Mouse (Mus musculus) spleen, postnatal 4 days (tissue): ENCODE data around the gene Inpp4a.
A peak's percentile ranks its signal among the peaks of the same experiment; 100 is the strongest.

Experiments used
- DNase-seq, 2 experiments: peaks; one replicate each; pipeline ENCODE4 v3.0.0; 2022; ENCODE audit warnings: low spot score in 2 of 2

Gene Inpp4a

DNA sequence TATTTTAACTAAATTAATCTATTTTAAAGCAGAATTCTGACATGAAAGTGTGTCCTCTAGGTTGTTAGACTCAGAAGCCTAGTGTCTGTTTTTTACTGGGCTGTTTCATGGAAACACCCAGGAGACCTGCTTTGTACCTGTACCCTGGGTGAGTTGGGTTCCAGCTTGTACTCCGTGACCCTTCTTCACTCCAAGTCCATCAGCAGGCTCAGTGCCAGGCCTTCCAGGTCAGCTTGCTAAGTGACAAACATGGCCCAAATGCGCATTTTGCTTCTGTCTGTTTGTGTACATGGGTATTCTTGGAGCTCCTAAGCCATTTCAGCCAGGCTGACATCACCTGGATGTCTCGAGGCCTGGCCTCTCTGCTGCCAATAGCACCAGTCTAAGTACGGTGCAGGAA lies 23.5 kb downstream of the Inpp4a start:
- DNase-seq = no peak

DNA sequence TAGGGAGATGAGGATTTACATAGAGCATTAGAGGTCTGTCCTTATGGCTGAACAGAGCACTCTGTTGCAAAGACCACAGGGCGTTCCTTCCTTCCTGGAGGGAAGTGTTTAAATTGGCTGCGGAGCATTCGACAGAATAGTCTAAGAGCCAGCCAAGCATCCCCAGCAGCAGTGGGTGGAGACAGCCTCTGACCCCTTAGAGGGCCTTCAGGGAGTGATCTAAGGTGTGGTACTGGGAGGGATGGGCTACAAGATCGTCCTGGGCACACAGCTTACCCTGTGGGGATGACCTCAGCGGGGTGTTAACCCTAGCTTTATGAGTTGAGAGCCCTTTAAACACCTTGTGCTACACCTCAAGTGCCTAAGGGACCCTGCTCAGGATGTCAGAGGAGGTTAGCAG lies 24.9 kb downstream of the Inpp4a start:
- DNase-seq = no peak

DNA sequence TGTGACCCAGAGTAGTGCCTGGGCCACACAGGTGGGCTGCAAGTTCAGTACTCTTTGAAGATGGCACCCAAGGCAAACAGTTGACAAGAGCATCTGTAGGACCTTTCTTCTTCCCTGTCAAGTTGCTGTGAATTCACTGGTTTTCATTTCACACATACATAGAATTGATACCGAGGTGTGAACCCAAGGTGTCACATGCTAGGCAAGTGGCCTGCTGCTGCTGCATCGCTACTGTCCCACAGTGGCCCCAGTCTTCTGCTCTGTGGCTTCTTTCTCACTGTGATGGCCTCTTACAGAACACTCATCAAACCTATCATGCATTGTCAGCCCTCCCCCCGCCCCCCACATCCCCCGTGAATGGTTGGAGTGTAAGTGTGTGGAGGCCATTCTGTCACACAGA lies 27.6 kb downstream of the Inpp4a start:
- DNase-seq = no peak

DNA sequence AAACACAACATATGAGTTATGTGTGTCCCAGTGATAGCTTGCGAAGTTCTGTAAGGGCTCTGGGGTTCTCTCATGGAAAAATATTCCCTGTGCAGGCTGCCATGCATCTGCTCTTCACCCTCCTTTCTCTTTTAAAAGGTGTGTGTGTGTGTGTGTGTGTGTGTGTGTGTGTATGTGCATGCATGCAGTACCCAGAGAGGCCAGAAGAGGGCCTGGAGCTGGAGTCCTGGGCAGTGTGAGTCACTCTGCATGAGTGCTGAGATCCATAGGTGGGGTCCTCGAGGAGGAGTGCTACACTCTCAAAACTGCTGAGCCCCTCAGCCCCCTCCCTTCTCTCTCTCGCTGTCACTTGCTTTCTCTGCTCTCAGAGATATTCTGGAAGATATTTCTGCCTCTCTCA lies 29.5 kb downstream of the Inpp4a start:
- no peak for DNase-seq

DNA sequence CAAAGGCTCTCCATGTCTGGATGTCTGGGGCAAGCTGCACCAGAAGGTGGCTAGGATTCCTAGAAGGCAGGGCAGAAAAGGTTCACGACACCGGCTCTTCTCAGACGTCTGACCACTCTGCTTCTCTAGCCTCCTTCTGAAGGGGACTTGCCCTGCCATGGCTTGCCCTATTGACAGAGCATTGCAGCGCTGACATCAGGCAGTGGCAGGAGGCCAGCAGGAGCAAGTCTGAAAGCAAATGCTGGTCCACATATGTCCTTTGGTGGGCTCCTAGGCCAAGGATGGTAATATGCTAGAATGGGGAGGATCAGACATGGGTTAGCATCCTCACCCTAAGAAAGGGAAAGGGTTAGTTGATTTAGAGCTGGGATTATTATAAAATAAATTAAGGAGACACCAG lies 30.2 kb downstream of the Inpp4a start:
- DNase-seq = no peak

DNA sequence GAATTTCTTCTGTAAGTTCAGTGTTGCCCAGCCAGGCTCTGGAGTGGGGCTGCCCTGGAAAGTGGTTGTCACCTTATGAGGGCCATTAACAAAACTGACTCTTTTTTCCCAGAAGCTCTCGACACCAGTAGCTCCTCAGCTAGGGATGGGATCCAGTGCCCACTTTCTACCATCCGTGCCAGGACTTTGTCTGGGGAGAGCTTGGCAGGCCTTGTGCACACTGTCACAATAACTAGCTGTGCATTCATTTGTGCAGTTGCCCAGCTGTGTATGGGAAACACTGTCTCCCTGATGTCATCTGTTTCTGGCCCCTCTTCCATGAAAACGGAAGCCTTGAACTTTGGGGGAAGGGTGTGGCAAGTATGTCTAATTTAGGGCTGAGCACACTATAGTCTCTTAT lies 33.1 kb downstream of the Inpp4a start:
- DNase-seq = no peak

DNA sequence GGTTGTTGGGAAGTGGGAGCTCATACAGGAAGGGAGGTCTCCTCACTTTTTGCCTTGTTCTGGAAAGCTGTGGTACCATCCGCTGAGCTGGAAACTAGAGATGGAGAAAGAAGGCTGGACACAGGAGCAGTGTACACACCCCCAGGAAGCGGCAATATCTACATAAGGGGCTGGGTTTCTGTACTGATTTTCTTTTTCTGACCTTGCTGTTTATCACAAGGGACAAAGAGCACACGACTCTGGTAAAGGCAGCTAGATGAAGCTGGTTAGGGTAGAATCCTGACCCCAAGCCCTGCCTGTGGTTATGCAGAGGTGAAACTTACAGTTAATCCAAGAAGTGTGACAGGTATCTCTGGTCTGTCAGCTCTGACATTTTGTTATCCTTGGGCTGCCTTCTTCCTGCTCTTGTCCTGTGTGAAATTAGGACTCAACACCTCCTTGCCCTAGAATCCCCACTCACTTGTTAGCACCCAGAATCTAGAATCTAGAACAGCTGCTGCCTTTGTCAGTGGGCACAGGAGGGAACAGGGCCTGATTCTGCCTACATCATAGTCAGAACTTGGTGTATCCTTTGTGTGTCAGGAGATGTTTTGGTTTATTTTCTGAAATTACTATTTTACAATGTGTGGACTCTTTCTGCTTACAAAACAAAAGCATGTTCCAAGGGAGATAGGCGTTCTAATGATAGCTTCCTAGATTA lies 34.2 kb downstream of the Inpp4a start:
- DNase-seq = no peak

DNA sequence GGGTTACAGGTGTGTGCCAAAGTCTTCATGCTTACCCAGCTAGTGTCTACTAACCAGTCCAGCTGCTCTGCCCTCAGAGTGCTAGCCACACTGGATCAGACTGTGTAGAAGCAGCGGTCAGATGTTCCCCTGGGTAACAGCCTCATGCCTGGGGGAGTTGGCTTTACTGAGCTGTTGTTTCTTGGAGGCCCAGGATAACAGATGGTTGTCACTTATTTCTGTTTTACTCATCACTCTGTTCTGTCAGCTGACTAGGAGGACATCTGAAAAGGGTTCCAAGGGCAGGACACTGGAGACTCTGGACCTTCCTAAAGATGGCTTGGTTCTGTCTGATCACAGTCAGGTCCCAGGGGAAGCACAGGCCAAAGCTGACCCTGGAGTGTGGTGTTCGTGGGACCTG lies 36.4 kb downstream of the Inpp4a start:
- DNase-seq = no peak

DNA sequence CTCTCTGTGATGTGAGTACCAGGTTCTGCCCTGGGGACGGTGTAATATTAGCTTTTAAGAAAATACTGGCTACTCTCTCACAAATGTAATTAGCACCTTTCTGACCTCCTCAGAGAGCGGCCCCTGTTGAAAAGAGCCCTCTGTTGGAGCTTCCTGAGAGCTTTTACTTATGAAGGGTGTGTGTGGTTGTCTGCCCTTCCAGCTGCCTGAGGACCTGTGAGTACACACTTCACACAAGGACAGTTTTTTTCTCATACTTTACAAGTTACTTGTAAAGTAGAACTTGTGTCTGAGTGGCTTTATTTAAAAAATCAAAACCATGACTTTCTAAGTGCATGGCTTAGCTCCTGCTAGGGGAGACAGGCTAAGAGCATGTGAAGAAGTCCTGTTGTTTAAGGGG lies 37.1 kb downstream of the Inpp4a start:
- no peak for DNase-seq

DNA sequence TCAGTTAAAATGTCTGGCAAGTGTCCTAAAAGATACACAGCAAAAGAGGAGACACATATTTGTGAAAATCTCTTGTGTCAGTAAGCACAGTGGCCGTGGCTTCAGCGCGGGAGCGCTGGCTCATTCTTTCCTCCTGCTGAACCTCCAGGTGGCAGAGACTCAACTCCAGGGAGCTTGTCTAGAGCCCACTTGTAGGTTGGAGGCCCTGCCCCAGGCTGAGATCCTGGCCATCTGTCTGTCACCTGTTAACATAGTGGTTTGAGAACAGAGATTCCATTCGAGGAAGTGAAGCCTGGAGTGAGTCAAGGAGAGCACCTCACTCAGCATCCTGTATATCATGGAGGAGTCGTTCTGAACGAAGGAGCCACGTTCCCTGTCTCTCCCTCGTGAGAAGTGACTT lies 37.6 kb downstream of the Inpp4a start:
- no peak for DNase-seq

DNA sequence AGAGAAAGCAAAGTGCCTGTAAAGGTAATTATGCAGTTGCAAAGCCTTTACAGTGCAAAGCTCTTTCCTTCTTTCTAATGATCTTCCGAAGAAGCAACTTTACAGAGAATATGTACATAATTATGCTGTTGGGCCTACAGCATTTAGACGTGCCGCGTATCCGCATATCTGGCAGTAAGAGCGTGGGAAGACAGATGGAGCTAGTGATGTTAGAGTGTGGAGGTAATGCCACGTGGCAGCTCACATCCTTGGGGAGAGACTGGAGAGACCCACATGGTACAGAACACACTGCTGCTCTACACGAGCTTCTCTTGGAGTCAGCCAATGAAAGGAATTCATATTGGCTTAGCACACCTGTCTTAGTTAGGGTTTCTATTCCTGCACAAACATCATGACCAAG lies 39.5 kb downstream of the Inpp4a start:
- DNase-seq = no peak

DNA sequence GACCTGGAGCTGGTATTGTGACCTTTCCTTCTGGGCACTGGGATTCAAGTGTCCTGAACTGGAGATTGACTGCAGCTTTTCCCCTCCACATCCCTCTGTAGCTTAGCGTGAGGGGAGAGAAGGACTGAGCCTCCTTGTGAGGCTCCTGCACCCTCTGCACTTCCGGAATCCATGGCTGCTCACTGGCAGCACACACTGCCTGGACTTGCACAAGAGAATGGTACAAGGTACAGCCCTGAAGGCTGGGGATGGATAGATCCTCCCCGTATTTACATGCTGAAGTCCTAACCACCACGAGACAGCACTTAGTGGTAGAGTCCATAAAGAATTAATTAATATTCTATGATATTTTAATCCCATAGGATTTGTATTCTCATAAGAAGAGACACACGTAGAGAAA lies 41.7 kb downstream of the Inpp4a start:
- no peak for DNase-seq

DNA sequence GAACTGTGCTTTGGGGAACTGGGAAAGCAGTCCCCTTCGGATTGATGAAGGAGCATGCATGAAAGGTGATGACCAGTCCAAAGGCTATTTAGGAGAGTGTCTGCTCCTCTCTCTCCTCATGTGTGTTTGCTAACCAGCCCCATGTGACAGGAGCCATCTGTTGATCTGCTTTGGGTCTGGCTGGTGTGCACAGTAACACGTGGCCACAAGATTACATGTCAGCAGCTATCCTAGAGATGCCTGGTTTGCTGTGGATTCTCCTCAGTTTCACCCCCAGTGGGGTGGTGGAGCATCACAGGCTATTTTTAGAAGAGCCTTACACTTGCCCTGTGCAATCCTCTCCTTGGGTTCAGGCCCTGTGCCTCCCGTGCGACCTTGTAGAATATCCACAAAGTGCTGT lies 42.2 kb downstream of the Inpp4a start:
- DNase-seq = no peak

DNA sequence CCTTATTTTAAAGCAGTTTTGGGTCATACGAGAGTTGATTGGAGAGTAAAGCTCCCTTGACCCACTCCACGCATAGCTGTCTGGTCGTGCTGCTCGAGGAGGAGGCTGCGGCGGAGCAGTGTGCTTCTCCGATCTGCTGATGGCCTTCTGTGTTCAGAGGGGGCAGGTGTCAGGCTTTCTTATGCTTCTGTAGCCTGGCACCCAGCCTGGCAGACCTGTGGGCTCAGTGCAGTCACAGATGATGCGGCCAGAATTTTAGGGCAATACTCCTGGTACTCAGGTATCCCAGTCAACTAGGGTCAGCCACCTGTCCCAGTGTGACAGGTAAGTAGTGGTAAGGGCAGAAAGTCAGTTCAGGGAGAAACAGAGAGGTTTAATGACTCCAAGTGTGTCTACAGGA lies 42.9 kb downstream of the Inpp4a start:
- no peak for DNase-seq

DNA sequence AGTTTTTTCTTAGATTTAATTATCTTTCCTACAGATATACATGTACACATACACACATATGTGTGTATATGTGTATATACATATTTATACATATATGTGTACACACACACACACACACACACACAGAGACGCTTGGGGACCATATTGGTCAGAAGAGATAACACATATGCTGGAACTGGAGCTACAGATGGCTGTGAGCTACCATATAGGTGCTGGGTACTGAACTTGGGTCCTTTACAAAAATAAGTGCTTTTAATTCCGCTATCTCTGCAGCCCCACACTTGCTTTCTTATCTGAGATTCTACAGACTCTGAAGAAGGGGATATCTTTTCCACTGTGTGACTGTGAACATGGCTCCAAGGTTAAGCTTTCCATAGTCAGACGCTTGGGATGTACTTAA lies 43.6 kb downstream of the Inpp4a start:
- no peak for DNase-seq

DNA sequence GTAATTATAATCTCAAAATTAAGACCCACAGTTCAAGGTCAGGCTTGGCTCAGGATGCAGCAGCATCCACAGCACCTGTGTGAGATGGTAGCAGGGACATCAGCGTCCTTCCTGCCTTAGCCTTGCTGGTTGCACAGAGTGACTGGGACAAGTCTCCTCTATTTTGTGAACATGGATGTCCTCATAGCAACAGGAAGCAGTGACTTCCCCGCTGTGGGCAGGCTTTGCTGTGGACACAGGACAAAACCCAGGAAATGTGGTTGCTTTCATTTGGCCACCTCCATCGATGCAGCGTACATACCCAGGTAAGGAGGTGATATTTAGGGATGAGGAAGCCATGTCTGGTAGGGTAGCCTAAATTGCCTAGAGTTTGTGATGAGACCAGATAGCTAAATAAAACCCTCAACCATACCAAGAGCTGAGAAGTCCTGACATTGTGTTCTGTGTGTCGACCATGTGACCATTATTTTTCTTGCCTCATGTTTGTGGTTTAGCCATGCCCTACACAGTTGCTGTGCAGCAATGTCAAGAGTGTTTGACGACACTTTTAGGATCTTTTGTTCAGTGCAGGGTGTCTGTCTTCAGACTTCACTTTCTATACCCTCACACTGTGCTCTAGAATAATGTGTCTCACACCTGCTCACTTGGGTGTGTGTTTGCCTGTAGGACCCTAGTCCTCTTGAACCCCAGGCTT lies 44.7 kb downstream of the Inpp4a start:
- peak in 1 of 2 experiments; percentile 17 for DNase-seq

DNA sequence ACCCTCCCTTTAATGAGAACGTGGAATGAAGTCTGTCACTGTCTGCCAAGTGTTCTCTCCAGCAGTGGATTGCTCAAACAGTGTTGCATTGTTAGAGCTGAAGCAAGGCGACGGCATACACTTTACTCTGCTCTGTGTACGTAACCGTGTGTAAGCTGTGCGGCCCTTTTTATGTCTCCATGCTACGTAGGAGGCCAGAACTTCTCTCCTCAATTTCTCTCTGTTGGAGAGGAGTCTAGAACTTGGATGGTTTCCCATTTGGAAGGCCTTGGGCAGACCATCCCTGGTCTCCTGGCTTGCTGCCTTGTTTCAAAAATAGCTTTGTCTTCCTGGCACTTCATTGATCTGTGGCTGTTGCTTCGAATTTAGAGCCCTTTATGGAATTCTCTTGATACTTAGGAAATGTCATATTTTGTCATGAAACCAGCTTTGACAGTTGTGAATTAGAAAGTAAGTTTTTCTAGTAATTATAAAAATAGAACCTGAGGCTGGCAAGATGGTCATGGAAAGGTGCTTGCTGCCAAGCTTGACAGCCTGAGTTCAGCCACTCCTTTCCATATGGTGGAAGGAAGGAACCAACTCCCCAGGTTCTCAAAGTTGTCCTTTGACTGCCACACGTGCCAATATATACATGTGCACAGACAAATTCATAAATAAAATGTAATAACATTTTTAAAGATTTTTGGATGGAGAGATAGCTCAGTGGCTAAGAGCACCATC lies 47.9 kb downstream of the Inpp4a start:
- DNase-seq = no peak

DNA sequence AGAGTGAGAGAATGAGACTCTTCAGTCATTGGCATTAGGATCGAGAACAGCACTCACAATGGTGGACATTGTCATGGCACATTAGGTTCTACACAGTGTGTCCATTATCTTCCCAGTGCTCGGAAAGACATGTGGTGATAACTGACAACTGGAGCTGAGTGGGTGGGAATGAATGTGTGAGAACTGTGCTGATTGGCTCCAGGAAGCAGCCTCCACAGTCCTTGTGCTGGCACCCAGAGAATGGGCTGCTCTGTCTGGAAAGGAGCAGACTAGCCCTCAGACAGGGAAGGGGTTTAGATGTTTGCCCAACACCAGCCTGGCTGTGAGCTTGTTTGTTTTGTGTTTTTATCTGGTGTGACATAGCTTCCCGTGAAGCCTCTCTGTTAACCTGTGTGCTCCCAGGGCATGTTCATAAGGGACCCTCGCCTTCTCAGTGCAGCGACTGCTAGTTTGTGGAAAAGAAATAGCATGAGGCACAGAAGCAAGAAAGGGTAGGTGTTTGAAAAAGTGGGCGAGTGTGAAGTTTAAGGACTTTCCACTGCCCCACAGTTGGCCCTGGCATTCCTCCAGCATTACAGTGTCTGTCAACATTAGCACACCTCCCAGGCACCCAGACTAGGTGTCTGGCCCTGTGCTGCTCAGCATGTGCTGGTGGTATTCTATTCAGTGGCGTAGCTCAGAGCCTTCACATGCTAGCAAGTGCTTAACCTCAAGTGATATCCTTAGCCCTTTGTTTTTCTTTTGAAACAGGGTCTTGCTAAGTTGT lies 51.4 kb downstream of the Inpp4a start:
- DNase-seq = no peak

DNA sequence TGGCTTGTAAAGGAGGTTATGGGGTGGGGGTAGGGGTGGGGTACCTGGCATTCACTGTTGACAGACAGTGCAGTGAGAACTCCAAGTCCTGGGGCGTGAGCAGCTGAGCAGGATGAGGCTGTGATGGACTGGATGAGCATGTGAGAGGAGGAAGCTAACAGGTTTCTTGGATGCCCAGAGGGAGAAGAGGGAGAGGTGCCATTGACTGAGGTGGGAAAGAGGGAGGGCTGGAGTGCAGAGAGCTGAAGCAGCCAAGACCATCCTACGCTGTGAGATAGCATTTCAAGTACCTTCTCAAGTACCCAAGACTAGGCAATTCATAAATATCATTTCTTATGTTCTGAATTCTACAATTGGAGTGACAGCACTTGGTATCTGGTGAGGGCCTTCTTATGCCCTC lies 52.3 kb downstream of the Inpp4a start:
- DNase-seq = no peak

DNA sequence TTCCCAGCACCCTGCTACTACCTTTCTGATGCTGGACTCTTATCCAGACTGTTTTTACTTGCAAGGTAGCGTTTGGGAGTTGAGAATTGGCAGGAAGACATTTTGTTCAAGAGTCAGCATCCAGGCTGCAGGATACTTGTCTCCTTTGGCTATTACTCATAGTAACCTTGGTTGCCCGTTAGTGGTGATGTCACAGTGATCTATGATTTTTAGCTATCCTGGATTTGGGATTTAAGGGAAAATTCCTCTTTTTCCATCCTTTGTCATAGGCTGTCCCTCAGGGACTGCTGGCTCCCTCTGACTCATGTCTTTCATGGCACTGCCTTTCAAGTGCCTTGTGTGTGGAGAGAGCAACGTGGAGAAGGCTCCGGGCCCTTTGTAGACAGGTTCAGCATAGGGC lies 53.8 kb downstream of the Inpp4a start:
- no peak for DNase-seq

DNA sequence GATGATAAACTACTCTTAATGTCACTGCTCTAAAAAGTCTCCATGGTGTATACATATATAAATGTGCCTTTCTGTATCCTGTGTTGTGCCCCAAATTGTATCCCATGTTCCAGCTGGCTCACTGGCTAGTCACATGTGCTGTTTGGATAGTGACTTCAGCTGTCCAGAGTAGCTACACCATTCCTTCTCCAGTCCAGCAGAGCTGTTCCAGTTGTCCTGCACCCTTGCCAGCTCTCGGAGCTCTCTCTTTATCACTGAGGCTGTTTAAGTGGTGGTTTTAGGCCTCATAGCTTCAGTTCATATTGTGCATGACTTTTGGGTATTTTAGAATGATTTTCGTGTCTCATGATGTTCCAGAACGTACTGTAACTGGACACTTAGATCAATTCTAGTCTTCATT lies 55.8 kb downstream of the Inpp4a start:
- DNase-seq = no peak

DNA sequence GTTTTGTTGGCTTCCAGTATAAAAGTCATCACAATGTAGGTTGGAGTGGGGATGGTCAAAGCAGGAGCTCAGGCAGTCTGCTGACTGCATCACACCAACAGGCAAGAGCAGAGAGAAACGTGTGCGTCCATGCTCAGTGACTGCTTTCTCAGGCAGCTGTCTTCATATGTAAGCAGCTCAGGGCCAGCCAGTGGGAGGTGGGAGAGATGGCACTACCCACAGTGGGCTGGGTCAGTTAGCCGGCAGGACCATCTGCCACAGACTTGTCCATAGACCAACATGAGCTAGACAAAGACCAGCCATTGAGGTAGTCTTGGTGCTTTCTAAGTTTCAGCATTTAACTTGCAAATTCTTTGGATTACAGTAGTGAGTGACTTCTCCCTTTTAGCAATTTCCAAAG lies 56.6 kb downstream of the Inpp4a start:
- no peak for DNase-seq
